In the genomic region with DNA sequence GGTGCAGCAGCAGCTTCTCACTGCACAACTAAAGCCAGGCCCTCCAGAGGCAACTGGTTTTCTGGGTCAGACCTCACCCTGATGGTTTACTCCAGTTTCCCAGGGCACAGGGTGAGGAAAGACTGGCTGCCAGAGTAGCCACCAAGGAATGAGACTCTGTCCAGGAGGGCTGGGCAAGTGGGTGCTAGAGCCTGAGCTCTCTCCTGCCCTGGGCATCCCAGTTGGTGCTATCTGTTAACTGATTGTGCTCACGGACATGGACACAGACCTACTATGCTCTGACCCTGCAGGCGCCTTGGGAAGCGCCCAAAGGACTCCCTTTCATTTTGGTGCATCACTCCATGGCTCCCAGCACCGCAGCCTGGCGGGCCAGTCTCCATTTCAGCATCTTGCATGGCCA, we compare ENCODE assay signal across 32 mouse cellular contexts.
"Had no signal": no experiment of that assay in that cellular context is flagged by ENCODE, and none has a peak within 500 bp of the region (broad histone marks: within the 10 kb centered on the region; RNA-seq: fewer than 3 reads in every experiment).

No protein-coding gene starts in this region.

- H3K4me1 ChIP-seq: limb, embryonic 12.5 days; limb, embryonic 13.5 days; limb, embryonic 15.5 days; liver, embryonic 12.5 days; liver, embryonic 13.5 days; liver, embryonic 15.5 days; lung, embryonic 15.5 days; megakaryocyte, embryonic 14.5 days; midbrain, embryonic 12.5 days; midbrain, embryonic 13.5 days; midbrain, embryonic 15.5 days; neural tube, embryonic 12.5 days had no signal

- H3K9me3 ChIP-seq: limb, embryonic 10.5 days; limb, embryonic 12.5 days; limb, embryonic 15.5 days; midbrain, embryonic 10.5 days; midbrain, embryonic 12.5 days; midbrain, embryonic 13.5 days; midbrain, embryonic 15.5 days; neural tube, embryonic 12.5 days had no signal

- H3K27me3 ChIP-seq: limb, embryonic 15.5 days; liver, embryonic 12.5 days; liver, embryonic 13.5 days; liver, embryonic 15.5 days; lung, embryonic 15.5 days; megakaryocyte, embryonic 14.5 days; midbrain, embryonic 15.5 days had no signal

- H3K9ac ChIP-seq: limb, embryonic 12.5 days; limb, embryonic 13.5 days; limb, embryonic 15.5 days; liver, embryonic 12.5 days; liver, embryonic 13.5 days; liver, embryonic 14.5 days; liver, embryonic 15.5 days; liver, postnatal 0 days; lung, embryonic 14.5 days; lung, embryonic 15.5 days; midbrain, embryonic 12.5 days; midbrain, embryonic 13.5 days; midbrain, embryonic 15.5 days; neural tube, embryonic 12.5 days had no signal

- H3K27ac ChIP-seq: limb, embryonic 10.5 days; limb, embryonic 12.5 days; limb, embryonic 13.5 days; limb, embryonic 15.5 days; liver, embryonic 12.5 days; liver, embryonic 13.5 days; liver, embryonic 14.5 days; liver, embryonic 15.5 days; lung, embryonic 15.5 days; macrophage; midbrain, embryonic 10.5 days; midbrain, embryonic 12.5 days; midbrain, embryonic 13.5 days; midbrain, embryonic 15.5 days; neural tube, embryonic 12.5 days had no signal

- DNase-seq: left cerebral cortex, postnatal 4 days; liver; liver, embryonic 13.5 days; liver, postnatal 0 days; lung, adult 18-20 months; lung, adult 2 months; lung, embryonic 14.5 days; lung, postnatal 10 days; lung, postnatal 14 days; lung, postnatal 36 days; lung, postnatal 4 days; midbrain, embryonic 14.5 days had no signal

- H3K4me2 ChIP-seq: limb, embryonic 12.5 days; limb, embryonic 13.5 days; limb, embryonic 15.5 days; liver, embryonic 11.5 days; liver, embryonic 12.5 days; liver, embryonic 13.5 days; liver, embryonic 15.5 days; lung, embryonic 14.5 days; lung, embryonic 15.5 days; midbrain, embryonic 11.5 days; midbrain, embryonic 12.5 days; midbrain, embryonic 13.5 days; midbrain, embryonic 15.5 days; neural tube, embryonic 12.5 days had no signal

- H3K4me3 ChIP-seq: limb, embryonic 10.5 days; limb, embryonic 12.5 days; limb, embryonic 13.5 days; limb, embryonic 15.5 days; liver, embryonic 12.5 days; liver, embryonic 13.5 days; liver, embryonic 15.5 days; lung, embryonic 15.5 days; megakaryocyte, embryonic 14.5 days; midbrain, embryonic 10.5 days; midbrain, embryonic 12.5 days; midbrain, embryonic 13.5 days; midbrain, embryonic 15.5 days; myocyte; neural tube, embryonic 12.5 days had no signal

- ATAC-seq: liver, embryonic 12.5 days; liver, postnatal 0 days; lung, postnatal 0 days; midbrain, embryonic 13.5 days; midbrain, embryonic 15.5 days; midbrain, embryonic 16.5 days had no signal
